Mouse (Mus musculus) spleen, adult 2 months (tissue): ENCODE data around the gene Kctd5. TPM values are rescaled to one million over a fixed set of nuclear protein-coding genes. Genes with fewer than 3 reads are reported as not detected.
"Not testable (repeated sequence)": the region's sequence is repeated elsewhere in the genome, so short reads cannot be mapped to it uniquely, and the experiment has no call there.

Experiments used
- DNase-seq, 2 experiments: peaks; one replicate each; pipeline versions ENCODE4 v3.0.0 to v3.0.0-alpha.2; 2012 to 2021; ENCODE audit warnings: low spot score in 2 of 2, low read depth in 1 of 2
- H3K27ac ChIP-seq: fragments of 200-500 bp; 2 replicates; pipeline ENCODE4 v1.5.1; 2012; ENCODE audit warnings: low read length, inconsistent platforms; ENCODE audit not compliant: insufficient read depth
- H3K27me3 ChIP-seq: fragments of 200-500 bp; 2 replicates; pipeline ENCODE4 v1.6.1; 2012; ENCODE audit warnings: mild to moderate bottlenecking, moderate library complexity, low read length, inconsistent platforms; ENCODE audit not compliant: control insufficient read depth, insufficient read depth
- H3K36me3 ChIP-seq: fragments of 200-500 bp; 2 replicates; pipeline ENCODE4 v1.6.1; 2012; ENCODE audit warnings: mild to moderate bottlenecking, low read length, inconsistent platforms; ENCODE audit not compliant: control insufficient read depth, insufficient read depth
- H3K4me1 ChIP-seq: fragments of 200-500 bp; 2 replicates; pipeline ENCODE4 v1.6.1; 2011; ENCODE audit warnings: inconsistent platforms; ENCODE audit not compliant: control insufficient read depth, insufficient read depth, insufficient read length
- H3K4me3 ChIP-seq: fragments of 200-500 bp; 2 replicates; pipeline ENCODE4 v1.5.1; 2011; ENCODE audit warnings: mild to moderate bottlenecking, inconsistent platforms; ENCODE audit not compliant: insufficient read depth, insufficient read length; ENCODE audit errors: extremely low read depth
- CTCF ChIP-seq: fragments of 200-500 bp; IDR thresholded peaks from 2 replicates; pipeline ENCODE4 v1.5.1; 2011; ENCODE audit warnings: mild to moderate bottlenecking, inconsistent platforms; ENCODE audit not compliant: insufficient read depth, insufficient read length, insufficient replicate concordance; ENCODE audit errors: extremely low read depth
- POLR2A ChIP-seq: fragments of 200-500 bp; IDR thresholded peaks from 2 replicates; pipeline ENCODE4 v1.6.1; 2011; ENCODE audit warnings: low read depth, low read length, inconsistent platforms
- WGBS: fragments of 180-500 bp; shearing (Covaris S2); methylation state at CpG from one replicate; pipeline ENCODE4 v1.1.7; 2018; 5-methylcytosine and 5-hydroxymethylcytosine counted together
- polyA plus RNA-seq: library from polyadenylated mRNA; depleted of rRNA; stranded (reverse); fragments of >200 nt; gene quantifications from 2 replicates; pipeline ENCODE4 v1.2.3, GENCODE M21; 2012

Gene Kctd5
- polyA plus RNA-seq, 1 experiment = 14.7 TPM

DNA sequence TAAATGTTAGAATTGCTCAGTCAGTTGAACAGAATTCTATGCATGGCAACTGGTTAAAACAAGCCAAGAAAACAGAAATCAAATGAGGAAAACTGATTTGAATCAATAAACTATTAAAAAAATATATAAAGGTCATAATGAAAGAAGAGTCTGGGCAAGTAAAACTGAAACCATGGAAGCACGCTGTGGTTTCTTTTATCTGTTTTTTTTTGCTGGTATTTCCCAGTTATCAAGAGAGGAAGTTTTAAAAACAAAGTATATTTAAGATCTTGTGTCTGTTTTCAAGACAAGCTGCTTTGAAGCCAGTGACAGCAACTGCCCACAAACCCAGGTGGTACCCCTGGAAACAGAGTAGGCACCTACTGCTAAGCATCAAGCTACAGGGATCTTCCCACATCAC lies 17.3 kb upstream of the Kctd5 start:
- no peaks in the 10 kb centered on the region for H3K27me3 ChIP-seq
- TF ChIP-seq CTCF (no peak), POLR2A (no peak)
- 61% methylated on average over 1 of the region's 1 CpGs for WGBS
- DNase-seq = no peak
- peaks cover 38% of the 10 kb centered on the region for H3K36me3 ChIP-seq
- H3K27ac ChIP-seq = no peak overlapping the region
- H3K4me1 ChIP-seq = no peaks in the 10 kb centered on the region
- no peak overlapping the region for H3K4me3 ChIP-seq

- not testable (repeated sequence) for H3K27me3 ChIP-seq, DNase-seq, H3K4me3 ChIP-seq, H3K27ac ChIP-seq, H3K4me1 ChIP-seq
- 83% methylated on average over 4 of the region's 4 CpGs for WGBS
- H3K36me3 ChIP-seq = peaks cover 32% of the 10 kb centered on the region
Observed at GRCm38 (mm10) chr17:24086399-24086798, 13.1 kb upstream of the Kctd5 start.

DNA sequence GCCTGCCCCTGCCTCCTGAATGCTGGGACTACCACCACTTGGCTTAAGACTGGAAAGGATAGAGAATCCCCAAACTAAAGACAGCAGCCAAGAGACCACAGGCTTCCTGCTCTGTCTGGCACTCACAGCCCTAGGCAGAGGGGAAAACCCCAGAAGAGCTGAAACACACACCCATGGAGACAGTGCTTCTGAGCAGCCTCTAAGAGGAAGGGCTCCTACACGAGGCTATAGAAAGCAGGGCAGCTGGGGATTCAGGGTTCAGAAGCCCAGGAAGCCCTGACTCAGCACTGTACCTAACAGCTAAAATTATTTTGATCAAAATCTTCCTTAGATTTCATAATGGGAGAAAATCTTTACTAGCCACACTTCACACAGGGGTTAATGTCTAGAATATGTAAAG lies 11.3 kb upstream of the Kctd5 start:
- Histone ChIP-seq H3K4me1 (no peaks in the 10 kb centered on the region), H3K27me3 (no peaks in the 10 kb centered on the region), H3K4me3 (no peak overlapping the region), H3K36me3 (peaks cover 30% of the 10 kb centered on the region), H3K27ac (no peak overlapping the region)
- DNase-seq = no peak
- 17% methylated on average over 1 of the region's 1 CpGs for WGBS
- TF ChIP-seq POLR2A (no peak), CTCF (no peak)

DNA sequence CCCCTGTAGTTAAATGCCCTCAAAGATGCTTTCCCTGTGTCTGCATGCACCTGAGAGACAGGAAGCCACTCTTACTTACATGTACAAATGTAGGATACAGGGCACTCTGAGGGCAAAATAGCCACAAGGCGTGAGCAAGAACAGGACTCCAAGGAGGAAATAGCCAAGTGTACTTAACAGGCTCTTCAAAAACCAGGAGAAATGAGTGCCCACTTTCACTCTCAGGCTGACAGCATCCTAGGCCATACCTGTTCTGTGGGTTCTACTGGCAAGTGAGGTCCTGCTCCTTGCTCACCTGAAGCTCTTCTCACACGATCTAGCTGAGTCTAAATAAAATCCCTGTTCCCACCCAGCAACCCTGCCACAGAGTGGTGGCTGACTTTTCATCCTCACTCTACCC lies 3.8 kb upstream of the Kctd5 start:
- DNase-seq = no peak
- Histone ChIP-seq H3K36me3 (peaks cover 18% of the 10 kb centered on the region), H3K4me1 (0 out of 2 replicates have a peak, but pooled peaks cover 1% of the 10 kb centered on the region), H3K4me3 (no peak overlapping the region), H3K27ac (no peak overlapping the region), H3K27me3 (no peaks in the 10 kb centered on the region)
- TF ChIP-seq POLR2A (no peak), CTCF (no peak)
- WGBS = 82% methylated on average over 2 of the region's 2 CpGs

GRCm38 (mm10) chr17:24069531-24069930 lies 3.8 kb downstream of the Kctd5 start:
- Histone ChIP-seq H3K4me3 (no peak overlapping the region), H3K27ac (no peak overlapping the region), H3K4me1 (peaks cover 6% of the 10 kb centered on the region; the same call in 1 of the 2 replicates), H3K27me3 (no peaks in the 10 kb centered on the region), H3K36me3 (no peaks in the 10 kb centered on the region)
- no peak for DNase-seq
- no peak for TF ChIP-seq POLR2A
- no peak for TF ChIP-seq CTCF
- WGBS = 77% methylated on average over 3 of the region's 3 CpGs

DNA sequence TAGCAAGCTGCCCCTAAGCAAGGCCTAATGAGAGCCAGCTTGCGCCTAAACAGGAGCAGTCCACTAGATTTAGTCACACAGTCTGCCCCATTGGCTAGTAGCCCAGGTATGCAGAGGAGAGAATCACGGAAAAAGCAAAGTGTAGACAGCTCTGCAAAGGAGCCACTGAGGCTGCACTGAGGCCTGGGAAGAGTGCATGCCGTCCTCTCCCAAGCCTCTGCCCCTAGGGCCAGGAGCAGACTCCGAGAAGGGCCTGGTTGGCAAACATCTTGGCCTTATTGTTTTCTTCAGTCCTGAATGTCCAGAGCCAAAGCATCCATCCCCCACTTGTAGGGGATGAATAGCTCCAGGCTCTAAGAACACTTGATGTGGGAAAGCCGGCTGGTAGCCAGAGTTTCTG lies 5.0 kb downstream of the Kctd5 start:
- TF ChIP-seq POLR2A (no peak), CTCF (no peak)
- Histone ChIP-seq H3K4me3 (no peak overlapping the region), H3K4me1 (peaks cover 6% of the 10 kb centered on the region; the same call in 1 of the 2 replicates), H3K27ac (no peak overlapping the region), H3K36me3 (no peaks in the 10 kb centered on the region), H3K27me3 (no peaks in the 10 kb centered on the region)
- no peak for DNase-seq
- 93% methylated on average over 5 of the region's 5 CpGs for WGBS

- no peak overlapping the region for H3K27ac ChIP-seq
- H3K4me3 ChIP-seq = no peak overlapping the region
- no peak for TF ChIP-seq CTCF
- no peak for TF ChIP-seq POLR2A
- 88% methylated on average over 4 of the region's 4 CpGs for WGBS
- H3K4me1 ChIP-seq = no peaks in the 10 kb centered on the region; the same call in 1 of the 2 replicates
- H3K27me3 ChIP-seq = no peaks in the 10 kb centered on the region
- H3K36me3 ChIP-seq = peaks cover 24% of the 10 kb centered on the region
- no peak for DNase-seq
Observed at GRCm38 (mm10) chr17:24062459-24063155, 10.7 kb downstream of the Kctd5 start.
